Mouse (Mus musculus) neural tube, embryonic 15.5 days (tissue): ENCODE measurements around the gene 1700001C19Rik. TPM values are rescaled to one million over a fixed set of nuclear protein-coding genes. Genes with fewer than 3 reads are reported as not detected.

Experiments
- ATAC-seq: fragments of 200-750 bp; cut with Nextera tagmentation; 2 replicates; pipeline ENCODE4 v1.8.0; 2017; ENCODE audit warnings: mild to moderate bottlenecking, moderate TSS enrichment, moderate library complexity; ENCODE audit not compliant: low FRiP score
- H3K27ac ChIP-seq: fragments of 300-500 bp; sonication (generic); replicated peaks from 2 replicates; pipeline ENCODE4 v1.5.1; 2015; ENCODE audit warnings: mild to moderate bottlenecking, inconsistent platforms
- H3K27me3 ChIP-seq: fragments of 300-500 bp; sonication (generic); replicated peaks from 2 replicates; pipeline ENCODE4 v1.6.1; 2015; ENCODE audit warnings: inconsistent platforms
- H3K36me3 ChIP-seq: fragments of 300-500 bp; sonication (generic); 2 replicates; pipeline ENCODE4 v1.6.1; 2015; ENCODE audit warnings: inconsistent platforms
- H3K4me1 ChIP-seq: fragments of 300-500 bp; sonication (generic); 2 replicates; pipeline ENCODE4 v1.6.1; 2015; ENCODE audit warnings: inconsistent platforms
- H3K4me2 ChIP-seq: fragments of 300-500 bp; sonication (generic); 2 replicates; pipeline ENCODE4 v1.6.1; 2015; ENCODE audit warnings: inconsistent platforms, mild to moderate bottlenecking, moderate library complexity
- H3K4me3 ChIP-seq: fragments of 300-500 bp; sonication (generic); replicated peaks from 2 replicates; pipeline ENCODE4 v1.5.1; 2015; ENCODE audit warnings: mild to moderate bottlenecking, inconsistent platforms
- H3K9ac ChIP-seq: fragments of 300-500 bp; sonication (generic); replicated peaks from 2 replicates; pipeline ENCODE4 v1.6.1; 2015; ENCODE audit warnings: mild to moderate bottlenecking, inconsistent platforms
- H3K9me3 ChIP-seq: fragments of 300-500 bp; sonication (generic); replicated peaks from 2 replicates; pipeline ENCODE4 v1.6.1; 2016; ENCODE audit warnings: inconsistent platforms
- WGBS: fragments of 180-500 bp; shearing (Covaris S2); methylation state at CpG from one replicate; pipeline ENCODE4 v1.1.7; 2015; ENCODE audit warnings: mixed read lengths; 5-methylcytosine and 5-hydroxymethylcytosine counted together
- polyA plus RNA-seq: library from polyadenylated mRNA; unstranded; fragments of >200 nt; fragmentation: Nextera tagmentation; extraction: Ambion mirVana; gene quantifications from 2 replicates; pipeline ENCODE4 v1.2.1, GENCODE M21; 2015

1700001C19Rik gene
- polyA plus RNA-seq, 1 experiment from 2014 or later = 0.78 TPM

DNA sequence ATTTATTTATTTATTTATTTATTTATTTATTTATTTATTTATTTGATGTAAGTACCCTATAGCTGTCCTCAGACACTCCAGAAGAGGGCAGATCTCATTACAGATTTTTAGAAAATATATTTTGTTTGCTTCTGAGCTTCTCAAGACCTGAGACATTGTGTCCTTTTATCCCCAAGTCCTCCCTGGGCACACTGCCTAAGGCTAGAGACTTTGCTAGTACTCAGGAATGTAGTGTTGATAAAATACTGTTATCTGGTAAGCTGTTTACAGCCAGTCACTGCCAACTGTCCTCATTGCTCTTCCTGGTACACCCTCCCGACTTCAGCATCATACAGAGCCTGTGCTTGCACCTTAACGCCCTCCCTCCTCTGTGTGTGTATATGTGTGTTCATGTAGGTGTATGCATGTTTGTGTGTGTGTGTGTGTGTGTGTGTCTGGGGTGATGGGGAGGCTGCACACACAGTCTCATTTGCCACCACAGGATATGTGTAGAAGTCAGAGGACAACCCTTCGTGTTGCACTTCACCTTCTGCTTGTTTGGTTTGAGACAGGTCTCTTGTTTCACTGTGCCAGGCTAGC lies 22.3 kb upstream of the 1700001C19Rik start:
- no peaks in the 10 kb centered on the region for H3K36me3 ChIP-seq
- H3K27ac ChIP-seq = no peak overlapping the region
- no peak overlapping the region for H3K4me2 ChIP-seq
- no peaks in the 10 kb centered on the region for H3K9me3 ChIP-seq
- 93% methylated on average over 3 of the region's 3 CpGs for WGBS
- H3K27me3 ChIP-seq = 0 out of 2 replicates have a peak, but pooled peaks cover under 1% of the 10 kb centered on the region
- no peak for ATAC-seq
- no peak overlapping the region for H3K9ac ChIP-seq
- H3K4me1 ChIP-seq = no peaks in the 10 kb centered on the region
- H3K4me3 ChIP-seq = no peak overlapping the region

DNA sequence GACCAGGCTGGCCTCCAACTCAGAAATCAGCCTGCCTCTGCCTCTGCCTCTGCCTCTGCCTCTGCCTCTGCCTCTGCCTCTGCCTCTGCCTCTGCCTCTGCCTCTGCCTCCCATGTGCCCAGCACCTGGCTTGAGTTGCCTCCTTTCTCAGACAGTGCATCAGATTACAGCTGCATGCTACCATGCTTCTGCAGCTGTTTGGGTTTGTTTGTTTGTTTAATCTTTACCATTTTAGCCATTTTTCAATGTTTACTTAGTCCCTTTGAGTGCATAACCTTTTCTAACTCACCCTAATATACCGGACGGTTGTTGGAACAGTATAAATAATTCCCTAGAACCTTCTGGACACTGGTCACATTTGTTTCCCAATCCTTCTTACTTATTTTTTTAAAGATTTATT lies 21.8 kb upstream of the 1700001C19Rik start:
- WGBS = 98% methylated on average over 2 of the region's 2 CpGs
- Histone ChIP-seq H3K4me3 (no peak overlapping the region), H3K9ac (no peak overlapping the region), H3K27ac (no peak overlapping the region), H3K4me2 (no peak overlapping the region), H3K27me3 (no peaks in the 10 kb centered on the region), H3K4me1 (no peaks in the 10 kb centered on the region), H3K36me3 (no peaks in the 10 kb centered on the region), H3K9me3 (no peaks in the 10 kb centered on the region)
- ATAC-seq = no peak

DNA sequence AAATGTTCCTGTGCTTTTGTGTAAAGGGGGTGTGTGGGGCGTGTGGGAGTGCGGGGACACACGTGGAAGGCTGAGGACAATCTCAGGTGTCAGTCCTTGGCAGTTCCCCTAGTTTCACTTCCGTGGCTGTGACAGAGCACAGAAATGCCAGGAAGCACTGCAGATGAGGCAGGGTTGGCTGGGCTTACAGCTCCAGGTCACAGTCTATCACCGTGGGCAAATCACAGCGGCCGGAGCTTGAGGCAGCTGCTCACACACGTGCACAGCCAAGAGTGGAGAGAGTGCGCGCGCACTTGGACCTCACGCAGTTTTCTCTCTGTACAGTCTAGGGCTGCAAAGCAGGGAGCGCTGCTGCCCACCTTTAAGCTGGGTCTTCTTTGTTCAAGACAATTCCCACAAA lies 21.1 kb upstream of the 1700001C19Rik start:
- Histone ChIP-seq H3K36me3 (no peaks in the 10 kb centered on the region), H3K27ac (no peak overlapping the region), H3K27me3 (no peaks in the 10 kb centered on the region), H3K4me1 (no peaks in the 10 kb centered on the region), H3K4me2 (no peak overlapping the region), H3K9ac (no peak overlapping the region), H3K9me3 (no peaks in the 10 kb centered on the region), H3K4me3 (no peak overlapping the region)
- WGBS = 78% methylated on average over 13 of the region's 13 CpGs
- no peak for ATAC-seq

DNA sequence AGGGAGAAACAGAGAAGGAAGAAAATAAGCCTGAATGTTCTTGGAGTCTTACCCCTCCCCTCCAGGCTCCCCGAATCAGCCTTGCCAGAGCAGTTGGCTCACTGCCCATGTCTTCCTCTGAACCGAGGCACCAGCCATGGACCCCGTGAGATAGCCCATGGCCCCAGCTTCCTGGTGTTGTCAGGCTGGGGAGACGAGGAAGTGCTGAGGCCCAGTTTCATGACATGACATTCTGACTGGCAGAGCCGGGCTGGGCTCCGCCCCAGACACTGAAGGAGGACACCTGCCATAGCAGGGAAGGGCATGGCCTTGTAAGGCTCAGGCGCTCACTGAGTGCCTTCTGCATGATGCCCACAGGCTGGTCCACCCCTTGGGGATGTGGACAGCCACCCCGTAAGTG lies 17.5 kb upstream of the 1700001C19Rik start:
- no peak for ATAC-seq
- Histone ChIP-seq H3K27ac (no peak overlapping the region), H3K27me3 (no peaks in the 10 kb centered on the region), H3K9me3 (no peaks in the 10 kb centered on the region), H3K4me1 (0 out of 2 replicates have a peak, but pooled peaks cover 2% of the 10 kb centered on the region), H3K9ac (no peak overlapping the region), H3K4me2 (no peak overlapping the region), H3K4me3 (no peak overlapping the region), H3K36me3 (no peaks in the 10 kb centered on the region)
- WGBS = 64% methylated on average over 8 of the region's 8 CpGs

DNA sequence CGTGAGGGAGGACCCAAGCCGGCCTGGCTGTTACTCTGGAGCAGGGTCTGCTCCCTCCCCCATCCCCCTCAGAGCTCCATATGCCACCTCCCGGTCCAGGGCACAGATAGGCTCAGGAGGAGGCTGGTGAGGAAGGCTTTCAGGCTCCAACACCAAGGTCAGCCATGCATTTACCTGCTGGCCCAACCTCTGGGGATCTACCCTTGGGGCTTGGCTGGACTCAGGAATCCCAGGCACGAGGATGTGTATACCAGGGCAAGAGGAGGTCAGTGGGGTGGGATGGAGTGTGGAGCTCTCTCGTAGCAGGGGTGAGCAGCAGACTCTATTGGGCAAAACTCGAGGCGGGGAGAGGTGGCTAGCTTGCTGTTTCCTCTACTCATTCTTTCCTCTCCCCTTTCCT lies 15.7 kb upstream of the 1700001C19Rik start:
- Histone ChIP-seq H3K4me3 (no peak overlapping the region), H3K9me3 (no peaks in the 10 kb centered on the region), H3K27ac (no peak overlapping the region), H3K27me3 (no peaks in the 10 kb centered on the region), H3K4me2 (no peak overlapping the region), H3K9ac (no peak overlapping the region), H3K4me1 (0 out of 2 replicates have a peak, but pooled peaks cover 2% of the 10 kb centered on the region), H3K36me3 (no peaks in the 10 kb centered on the region)
- WGBS = 58% methylated on average over 7 of the region's 7 CpGs
- ATAC-seq = no peak

DNA sequence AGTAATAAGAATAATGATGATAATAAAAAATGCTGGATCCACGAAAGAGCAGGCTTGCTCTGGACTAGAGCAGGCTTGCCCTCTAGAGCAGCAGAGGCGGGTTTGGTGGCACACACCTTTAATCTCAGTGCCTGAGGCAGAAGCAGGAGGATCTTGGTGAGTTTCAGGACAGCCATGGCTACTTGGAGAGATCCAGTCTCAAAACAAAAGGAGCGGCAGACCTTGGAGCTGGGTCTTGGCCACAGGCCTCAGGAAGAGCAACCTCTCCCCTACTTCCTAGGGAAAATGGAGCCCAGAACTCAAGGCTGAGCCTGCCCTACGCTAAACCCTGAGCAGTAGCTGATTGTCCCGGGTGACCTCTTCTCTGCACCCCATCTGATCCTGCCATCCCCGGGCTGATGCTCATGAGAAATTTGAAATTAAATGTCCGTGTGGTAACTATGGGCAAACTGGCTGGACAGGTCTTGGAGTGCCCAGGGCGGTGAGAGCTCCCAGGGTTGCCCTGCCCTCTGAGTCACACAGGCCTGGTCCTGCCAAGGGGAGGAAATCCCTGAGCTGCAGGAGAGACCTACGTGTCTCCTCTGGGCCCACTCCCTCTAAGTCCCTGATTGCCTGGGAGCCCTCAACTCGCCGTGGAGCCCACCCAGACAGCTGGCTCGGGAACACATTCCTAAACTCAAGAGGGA lies 13.8 kb upstream of the 1700001C19Rik start:
- Histone ChIP-seq H3K27ac (no peak overlapping the region), H3K27me3 (no peaks in the 10 kb centered on the region), H3K4me2 (no peak overlapping the region), H3K4me3 (no peak overlapping the region), H3K36me3 (no peaks in the 10 kb centered on the region), H3K9ac (no peak overlapping the region), H3K4me1 (0 out of 2 replicates have a peak, but pooled peaks cover 2% of the 10 kb centered on the region), H3K9me3 (no peaks in the 10 kb centered on the region)
- WGBS = 86% methylated on average over 12 of the region's 12 CpGs
- no peak for ATAC-seq

DNA sequence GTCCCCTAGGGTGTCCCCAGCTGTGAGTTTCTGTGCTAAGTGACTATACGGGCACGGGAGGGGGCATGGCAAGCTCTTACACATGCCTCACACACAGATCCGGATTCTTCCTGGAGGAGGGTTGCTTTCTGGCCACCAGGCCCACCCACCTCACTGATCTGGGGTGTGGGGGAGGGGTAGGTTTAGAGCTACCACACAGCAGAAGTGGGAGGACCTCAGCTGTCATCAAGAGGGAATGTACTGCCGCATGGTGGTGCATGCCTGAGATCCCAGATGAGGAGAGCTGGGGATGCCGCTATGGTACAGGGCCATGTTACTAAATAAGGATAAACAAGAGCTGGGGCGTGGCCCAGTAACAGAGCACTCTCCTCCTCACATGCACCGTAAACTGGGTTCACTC lies 13.1 kb upstream of the 1700001C19Rik start:
- Histone ChIP-seq H3K4me2 (no peak overlapping the region), H3K27me3 (no peaks in the 10 kb centered on the region), H3K36me3 (no peaks in the 10 kb centered on the region), H3K4me1 (0 out of 2 replicates have a peak, but pooled peaks cover 2% of the 10 kb centered on the region), H3K4me3 (no peak overlapping the region), H3K9me3 (no peaks in the 10 kb centered on the region), H3K9ac (no peak overlapping the region), H3K27ac (no peak overlapping the region)
- ATAC-seq = no peak
- WGBS = 38% methylated on average over 7 of the region's 7 CpGs

DNA sequence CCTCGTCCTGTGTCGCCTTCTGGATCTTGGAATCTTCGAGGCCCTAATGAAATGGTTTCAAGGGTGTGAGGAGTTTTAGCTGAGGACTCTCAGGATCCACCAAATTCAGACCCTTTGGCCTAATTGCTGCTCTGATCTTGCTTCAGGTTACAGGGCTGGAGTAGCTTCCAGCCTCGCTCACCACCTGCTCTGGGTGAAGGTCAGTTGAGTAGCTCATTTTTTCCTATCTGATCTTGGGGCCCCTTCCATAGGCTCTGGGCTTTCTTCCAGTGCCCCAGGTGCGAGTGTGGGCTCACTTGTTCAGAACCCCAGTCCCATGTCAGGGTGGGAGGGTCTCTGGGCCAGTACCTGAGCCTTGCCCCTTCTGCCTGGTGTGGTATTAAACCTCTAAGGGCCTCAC lies 12.3 kb upstream of the 1700001C19Rik start:
- Histone ChIP-seq H3K4me2 (no peak overlapping the region), H3K4me1 (0 out of 2 replicates have a peak, but pooled peaks cover 2% of the 10 kb centered on the region), H3K9ac (no peak overlapping the region), H3K9me3 (no peaks in the 10 kb centered on the region), H3K4me3 (no peak overlapping the region), H3K36me3 (no peaks in the 10 kb centered on the region), H3K27me3 (no peaks in the 10 kb centered on the region), H3K27ac (no peak overlapping the region)
- 80% methylated on average over 5 of the region's 5 CpGs for WGBS
- ATAC-seq = no peak

DNA sequence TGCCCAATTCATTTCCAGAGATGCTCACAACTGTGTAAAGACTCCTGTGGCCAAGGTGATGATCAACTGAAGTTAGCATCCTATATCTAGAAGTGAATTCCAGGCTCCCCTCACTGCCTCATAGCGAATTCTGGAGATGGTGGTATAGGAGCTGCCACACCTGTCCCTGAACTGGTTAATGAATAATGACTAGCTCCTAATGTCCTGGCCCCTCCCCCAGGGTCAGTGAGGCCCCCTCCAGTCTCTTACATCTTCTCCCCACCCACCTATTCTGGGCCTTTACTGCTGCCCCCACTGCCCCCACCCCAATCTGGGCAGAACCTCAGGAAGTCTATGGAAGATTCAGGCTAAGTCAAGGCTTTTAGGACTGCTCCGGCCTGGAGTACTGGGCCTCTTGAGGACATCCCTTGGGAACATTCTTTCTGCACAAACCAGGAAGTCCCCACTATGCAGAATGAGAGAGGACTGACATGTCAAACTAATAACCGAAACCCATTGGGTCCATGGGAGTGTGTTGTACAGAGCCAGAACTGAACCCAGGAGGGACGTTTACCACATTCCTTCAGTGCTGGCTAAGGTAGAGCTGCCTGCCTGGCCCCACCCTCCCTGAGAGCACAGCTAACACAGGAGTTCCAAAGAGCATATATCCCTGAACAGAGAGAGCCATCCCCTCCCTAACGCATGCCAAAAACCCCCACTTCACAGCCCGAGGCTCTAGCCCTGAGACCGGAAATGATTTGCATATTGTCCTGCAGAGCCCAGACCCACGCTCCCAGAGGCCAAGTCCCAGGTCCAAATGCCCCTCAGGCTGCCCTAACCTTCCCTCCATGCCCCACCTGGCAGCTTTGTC lies 11.6 kb upstream of the 1700001C19Rik start:
- Histone ChIP-seq H3K4me3 (no peak overlapping the region), H3K27ac (no peak overlapping the region), H3K4me2 (no peak overlapping the region), H3K27me3 (no peaks in the 10 kb centered on the region), H3K9me3 (no peaks in the 10 kb centered on the region), H3K4me1 (0 out of 2 replicates have a peak, but pooled peaks cover 2% of the 10 kb centered on the region), H3K36me3 (no peaks in the 10 kb centered on the region), H3K9ac (no peak overlapping the region)
- ATAC-seq = no peak
- WGBS = 40% methylated on average over 8 of the region's 8 CpGs

DNA sequence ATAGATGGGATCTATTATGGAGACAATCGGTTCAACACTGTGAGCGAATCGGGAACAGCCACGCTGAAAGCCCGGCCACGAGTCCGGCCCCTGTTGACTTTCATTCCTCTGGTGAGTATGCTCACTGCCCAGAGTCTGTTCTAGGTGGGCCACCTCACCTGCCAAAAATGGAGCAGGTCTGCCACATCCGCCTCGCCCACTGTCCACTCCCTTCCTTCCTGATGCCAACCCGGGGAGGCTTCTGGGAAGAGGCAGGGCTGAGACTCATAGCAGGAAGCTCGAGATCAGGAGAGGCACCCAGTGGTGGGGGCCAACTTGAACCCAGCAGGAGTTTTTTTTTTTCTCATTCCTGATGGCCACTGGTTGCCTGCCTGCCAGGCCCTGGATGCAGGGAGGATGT lies 9.4 kb upstream of the 1700001C19Rik start:
- no peak for ATAC-seq
- H3K27me3 ChIP-seq = no peaks in the 10 kb centered on the region
- H3K27ac ChIP-seq = no peak overlapping the region
- H3K9me3 ChIP-seq = no peaks in the 10 kb centered on the region
- no peak overlapping the region for H3K4me2 ChIP-seq
- H3K9ac ChIP-seq = no peak overlapping the region
- 0 out of 2 replicates have a peak, but pooled peaks cover 2% of the 10 kb centered on the region for H3K4me1 ChIP-seq
- H3K36me3 ChIP-seq = no peaks in the 10 kb centered on the region
- WGBS = 91% methylated on average over 11 of the region's 11 CpGs
- no peak overlapping the region for H3K4me3 ChIP-seq

DNA sequence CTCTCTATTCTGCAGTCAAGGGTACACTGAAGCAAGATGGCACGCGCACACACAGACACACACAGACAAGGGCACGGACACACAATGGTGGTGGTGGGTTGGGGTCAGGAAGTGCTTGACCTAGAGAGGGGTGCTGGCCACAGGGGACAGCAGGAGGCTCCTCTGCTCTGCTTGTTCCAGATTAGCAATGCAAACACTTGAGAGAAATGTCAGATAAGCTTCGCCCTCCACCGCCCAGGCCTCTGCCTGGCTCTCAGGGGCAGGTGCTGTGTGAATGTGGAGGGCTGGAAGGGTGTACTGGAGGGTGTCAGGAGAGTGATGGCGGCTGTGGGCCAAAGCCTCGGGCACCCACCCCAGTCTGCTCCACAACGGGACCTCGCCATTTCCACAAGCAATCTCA lies 8.8 kb upstream of the 1700001C19Rik start:
- ATAC-seq = no peak
- Histone ChIP-seq H3K4me3 (no peak overlapping the region), H3K36me3 (no peaks in the 10 kb centered on the region), H3K4me1 (0 out of 2 replicates have a peak, but pooled peaks cover 2% of the 10 kb centered on the region), H3K27me3 (no peaks in the 10 kb centered on the region), H3K27ac (no peak overlapping the region), H3K9ac (no peak overlapping the region), H3K4me2 (no peak overlapping the region), H3K9me3 (no peaks in the 10 kb centered on the region)
- 83% methylated on average over 9 of the region's 9 CpGs for whole genome bisulfite sequencing
